Mouse (Mus musculus): ENCODE data around the gene T. TPM values are rescaled to one million over a fixed set of nuclear protein-coding genes. Genes with fewer than 3 reads are reported as not detected.

T gene
- polyA plus RNA-seq, 1 experiment = not detected

DNA sequence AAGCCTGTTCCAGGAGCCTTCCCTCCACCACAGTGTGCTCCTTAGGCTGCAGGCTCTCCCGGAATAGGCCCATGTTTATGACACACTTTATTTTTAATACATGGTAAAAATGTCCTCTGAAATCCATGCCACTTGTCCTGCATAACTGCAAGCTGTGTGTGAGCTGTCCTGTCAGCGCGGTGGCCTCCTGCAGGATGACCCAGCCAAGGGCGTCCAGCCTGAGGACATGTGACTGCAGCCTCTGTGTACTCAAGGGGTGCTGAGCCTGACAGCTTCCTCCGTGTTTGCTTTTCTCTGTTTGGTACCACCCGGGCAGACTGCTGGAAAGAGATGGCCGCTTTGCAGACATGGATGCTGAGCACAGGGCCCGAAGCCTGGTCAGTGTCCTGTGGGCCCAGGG, 17.4 kb upstream of the T start:
- no peak overlapping the region for H3K27ac ChIP-seq (replicated peaks; ENCODE audit: low read depth, low read length)
- H3K4me3 ChIP-seq (ENCODE audit: insufficient read depth, low read depth, low read length) = no peak overlapping the region
- no peaks in the 10 kb centered on the region for H3K4me1 ChIP-seq (ENCODE audit: control insufficient read depth, insufficient read depth, insufficient read length, low read length)

DNA sequence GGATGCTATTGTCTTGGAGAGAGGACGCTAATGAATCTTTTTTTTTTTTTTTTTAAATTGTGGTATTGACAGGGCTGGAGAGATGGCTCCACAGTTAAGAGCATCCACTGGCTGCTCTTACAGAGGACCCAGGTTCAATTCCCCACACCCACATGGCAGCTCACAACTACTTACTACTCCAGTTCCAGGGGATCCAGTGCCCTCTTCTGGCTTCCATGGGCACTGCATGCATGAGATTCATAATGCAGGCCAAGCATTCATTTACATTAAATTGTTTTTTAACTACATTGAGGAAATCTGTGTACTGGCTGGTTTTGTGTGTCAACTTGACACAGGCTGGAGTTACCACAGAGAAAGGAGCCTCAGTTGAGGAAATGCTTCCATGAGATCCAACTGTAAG, 13.5 kb upstream of the T start:
- Histone ChIP-seq H3K27ac (replicated peaks; ENCODE audit: low read depth, low read length) (no peak overlapping the region), H3K4me3 (ENCODE audit: insufficient read depth, low read depth, low read length) (no peak overlapping the region), H3K4me1 (ENCODE audit: control insufficient read depth, insufficient read depth, insufficient read length, low read length) (no peaks in the 10 kb centered on the region)

DNA sequence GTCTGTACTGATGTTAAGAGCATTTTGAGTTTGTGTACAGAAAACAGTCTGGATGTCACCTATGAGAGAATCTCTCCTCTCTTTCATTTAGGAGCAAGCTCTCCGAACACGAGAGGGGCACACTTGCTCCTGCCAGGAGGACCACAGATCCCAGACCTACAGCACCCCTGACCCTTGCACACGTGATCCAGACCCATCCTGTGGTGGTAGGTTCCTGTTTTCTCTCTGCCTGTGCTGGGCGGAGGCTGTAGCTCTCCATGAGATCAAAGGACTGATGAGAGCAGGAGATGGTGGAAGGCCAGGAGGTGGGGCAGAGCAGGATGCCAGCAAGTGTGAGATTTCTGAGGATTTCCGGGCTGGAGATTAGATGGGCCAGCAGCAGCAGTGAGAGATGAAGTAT, 12.7 kb upstream of the T start:
- Histone ChIP-seq H3K4me3 (ENCODE audit: insufficient read depth, low read depth, low read length) (no peak overlapping the region), H3K4me1 (ENCODE audit: control insufficient read depth, insufficient read depth, insufficient read length, low read length) (no peaks in the 10 kb centered on the region), H3K27ac (replicated peaks; ENCODE audit: low read depth, low read length) (no peak overlapping the region)

- Histone ChIP-seq H3K4me3 (ENCODE audit: insufficient read depth, low read depth, low read length) (no peak overlapping the region), H3K4me1 (ENCODE audit: control insufficient read depth, insufficient read depth, insufficient read length, low read length) (no peaks in the 10 kb centered on the region), H3K27ac (replicated peaks; ENCODE audit: low read depth, low read length) (no peak overlapping the region)
Observed at GRCm38 (mm10) chr17:8423283-8423682, 10.9 kb upstream of the T start.

DNA sequence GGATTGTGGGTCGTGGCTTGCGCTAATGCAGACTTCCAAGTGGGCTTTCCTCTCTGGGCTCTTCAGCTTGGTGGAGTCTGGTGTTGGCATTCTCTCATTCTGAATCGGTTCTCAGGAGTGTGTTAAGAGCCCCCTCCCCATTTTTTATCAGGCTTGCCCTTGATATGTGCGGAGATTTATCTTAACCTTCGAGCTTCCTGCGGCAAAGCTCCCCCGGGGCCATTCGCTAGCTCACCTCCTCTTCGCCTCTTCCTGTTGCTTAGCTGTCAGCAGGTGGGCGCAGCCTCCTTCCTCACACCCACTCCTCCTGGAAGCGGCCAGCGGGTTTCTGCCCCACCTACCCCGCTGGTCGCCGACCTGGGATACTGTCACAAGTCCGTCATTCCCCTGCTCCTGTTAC, 4.8 kb upstream of the T start:
- H3K4me3 ChIP-seq (ENCODE audit: insufficient read depth, low read depth, low read length) = no peak overlapping the region
- H3K4me1 ChIP-seq (ENCODE audit: control insufficient read depth, insufficient read depth, insufficient read length, low read length) = no peaks in the 10 kb centered on the region

DNA sequence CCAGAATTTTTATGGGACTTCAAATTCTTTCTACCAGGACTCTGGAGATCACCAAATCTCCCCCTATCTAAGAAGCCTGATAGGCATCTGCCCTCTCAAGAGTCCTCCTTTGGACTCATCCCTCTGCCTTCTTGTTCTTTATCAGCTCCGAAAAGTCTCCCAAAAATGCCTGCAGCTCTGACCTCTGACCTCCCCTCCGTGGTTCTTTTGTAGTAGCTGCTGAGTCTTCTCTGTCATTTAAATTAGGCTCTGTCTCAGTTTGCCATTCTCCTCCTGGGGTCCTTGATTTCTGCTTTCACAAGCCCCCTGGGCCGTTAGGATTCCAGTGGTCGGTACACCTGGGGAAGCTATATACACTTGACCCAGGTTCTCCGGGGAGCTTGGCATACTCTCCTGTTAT, 4.3 kb upstream of the T start:
- no peak overlapping the region for H3K4me3 ChIP-seq (ENCODE audit: insufficient read depth, low read depth, low read length)
- H3K4me1 ChIP-seq (ENCODE audit: control insufficient read depth, insufficient read depth, insufficient read length, low read length) = no peaks in the 10 kb centered on the region
- no peak overlapping the region for H3K27ac ChIP-seq (replicated peaks; ENCODE audit: low read depth, low read length)

More for the DNA sequence above, 4.8 kb upstream of the T start:
- H3K27ac ChIP-seq (replicated peaks; ENCODE audit: low read depth, low read length) = no peak overlapping the region

- no peaks in the 10 kb centered on the region for H3K4me1 ChIP-seq (ENCODE audit: control insufficient read depth, insufficient read depth, insufficient read length, low read length)
- H3K27ac ChIP-seq (replicated peaks; ENCODE audit: low read depth, low read length) = no peak overlapping the region
- no peak overlapping the region for H3K4me3 ChIP-seq (ENCODE audit: insufficient read depth, low read depth, low read length)
Observed at GRCm38 (mm10) chr17:8432179-8432800, 1.9 kb upstream of the T start.

GRCm38 (mm10) chr17:8433121-8433977, 874 bp upstream of the T start:
- no peak overlapping the region for H3K4me3 ChIP-seq (ENCODE audit: insufficient read depth, low read depth, low read length)
- no peaks in the 10 kb centered on the region for H3K4me1 ChIP-seq (ENCODE audit: control insufficient read depth, insufficient read depth, insufficient read length, low read length)
- no peak overlapping the region for H3K27ac ChIP-seq (replicated peaks; ENCODE audit: low read depth, low read length)

GRCm38 (mm10) chr17:8436184-8436583, 2.0 kb downstream of the T start:
- no peak overlapping the region for H3K4me3 ChIP-seq (ENCODE audit: insufficient read depth, low read depth, low read length)
- no peak overlapping the region for H3K27ac ChIP-seq (replicated peaks; ENCODE audit: low read depth, low read length)
- no peaks in the 10 kb centered on the region for H3K4me1 ChIP-seq (ENCODE audit: control insufficient read depth, insufficient read depth, insufficient read length, low read length)

DNA sequence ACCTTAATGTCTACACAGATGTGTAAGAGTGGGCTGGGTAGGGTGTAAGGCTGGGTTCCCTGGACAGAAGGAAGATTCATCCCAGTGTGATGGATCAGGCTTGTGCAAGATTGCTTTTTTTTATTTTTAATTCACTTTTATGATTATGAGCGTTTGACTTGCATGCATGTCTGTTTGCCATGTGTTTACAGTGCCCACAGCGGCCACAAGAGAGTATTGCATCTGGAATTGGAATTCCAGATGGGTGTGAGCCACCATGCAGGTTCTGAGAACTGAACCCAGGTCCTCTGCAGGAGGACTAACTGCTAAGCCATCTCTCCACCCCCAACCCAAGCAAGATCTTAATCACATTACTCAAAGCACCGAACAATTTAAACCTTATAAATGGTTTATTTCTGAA, 9.8 kb downstream of the T start:
- no peak overlapping the region for H3K27ac ChIP-seq (replicated peaks; ENCODE audit: low read depth, low read length)
- no peaks in the 10 kb centered on the region for H3K4me1 ChIP-seq (ENCODE audit: control insufficient read depth, insufficient read depth, insufficient read length, low read length)
- no peak overlapping the region for H3K4me3 ChIP-seq (ENCODE audit: insufficient read depth, low read depth, low read length)

DNA sequence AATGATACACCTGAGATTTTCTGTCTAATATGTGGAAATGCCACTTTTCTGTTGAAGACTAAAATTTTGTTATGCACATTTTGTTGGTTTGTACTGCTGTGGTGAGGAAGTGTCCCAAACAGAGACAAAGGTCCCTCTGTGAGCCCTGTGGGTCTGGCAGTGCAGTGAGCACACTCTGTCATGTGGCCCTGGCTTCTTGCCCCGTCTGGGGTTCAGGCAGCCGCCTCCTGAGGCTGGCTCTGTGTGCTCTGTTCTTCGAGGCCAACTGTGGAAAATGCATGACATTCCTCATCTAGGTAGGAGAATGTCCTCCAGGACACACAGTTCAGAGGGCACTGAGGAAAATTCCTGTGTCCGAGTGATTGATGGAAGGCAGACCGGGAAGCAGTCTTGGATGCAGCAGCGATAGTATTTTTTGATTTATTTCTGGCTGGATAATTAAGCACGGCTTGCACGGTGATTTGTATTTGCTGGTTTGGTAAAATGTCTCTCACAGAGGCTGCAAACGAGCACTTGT, 13.5 kb downstream of the T start:
- Histone ChIP-seq H3K27ac (replicated peaks; ENCODE audit: low read depth, low read length) (no peak overlapping the region), H3K4me1 (ENCODE audit: control insufficient read depth, insufficient read depth, insufficient read length, low read length) (no peaks in the 10 kb centered on the region), H3K4me3 (ENCODE audit: insufficient read depth, low read depth, low read length) (no peak overlapping the region)

GRCm38 (mm10) chr17:8448324-8448723, 14.1 kb downstream of the T start:
- Histone ChIP-seq H3K4me3 (ENCODE audit: insufficient read depth, low read depth, low read length) (no peak overlapping the region), H3K27ac (replicated peaks; ENCODE audit: low read depth, low read length) (no peak overlapping the region), H3K4me1 (ENCODE audit: control insufficient read depth, insufficient read depth, insufficient read length, low read length) (no peaks in the 10 kb centered on the region)

GRCm38 (mm10) chr17:8455196-8455595, 21.0 kb downstream of the T start:
- Histone ChIP-seq H3K27ac (replicated peaks; ENCODE audit: low read depth, low read length) (no peak overlapping the region), H3K4me1 (ENCODE audit: control insufficient read depth, insufficient read depth, insufficient read length, low read length) (no peaks in the 10 kb centered on the region), H3K4me3 (ENCODE audit: insufficient read depth, low read depth, low read length) (no peak overlapping the region)

DNA sequence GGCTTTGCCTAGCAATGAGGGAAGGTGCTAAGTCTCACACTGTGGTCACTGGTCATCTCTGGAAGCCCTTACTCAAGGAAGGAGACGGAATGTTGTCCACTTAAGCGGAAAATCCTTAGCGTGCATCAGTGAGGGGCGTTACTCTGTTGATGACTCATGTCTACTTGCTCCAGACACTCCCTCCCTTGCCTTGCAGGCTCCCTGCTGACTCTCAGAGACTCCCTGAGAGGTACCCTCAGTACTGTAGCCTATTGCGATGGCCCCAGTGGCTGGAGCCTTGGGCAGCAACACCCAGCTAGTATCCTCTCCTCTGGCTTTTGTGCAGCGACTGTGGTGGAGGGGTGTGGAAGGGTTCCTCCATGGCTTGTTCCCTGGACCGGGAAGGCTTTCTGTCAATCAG, 21.4 kb downstream of the T start:
- Histone ChIP-seq H3K4me3 (ENCODE audit: insufficient read depth, low read depth, low read length) (no peak overlapping the region), H3K4me1 (ENCODE audit: control insufficient read depth, insufficient read depth, insufficient read length, low read length) (no peaks in the 10 kb centered on the region), H3K27ac (replicated peaks; ENCODE audit: low read depth, low read length) (no peak overlapping the region)

DNA sequence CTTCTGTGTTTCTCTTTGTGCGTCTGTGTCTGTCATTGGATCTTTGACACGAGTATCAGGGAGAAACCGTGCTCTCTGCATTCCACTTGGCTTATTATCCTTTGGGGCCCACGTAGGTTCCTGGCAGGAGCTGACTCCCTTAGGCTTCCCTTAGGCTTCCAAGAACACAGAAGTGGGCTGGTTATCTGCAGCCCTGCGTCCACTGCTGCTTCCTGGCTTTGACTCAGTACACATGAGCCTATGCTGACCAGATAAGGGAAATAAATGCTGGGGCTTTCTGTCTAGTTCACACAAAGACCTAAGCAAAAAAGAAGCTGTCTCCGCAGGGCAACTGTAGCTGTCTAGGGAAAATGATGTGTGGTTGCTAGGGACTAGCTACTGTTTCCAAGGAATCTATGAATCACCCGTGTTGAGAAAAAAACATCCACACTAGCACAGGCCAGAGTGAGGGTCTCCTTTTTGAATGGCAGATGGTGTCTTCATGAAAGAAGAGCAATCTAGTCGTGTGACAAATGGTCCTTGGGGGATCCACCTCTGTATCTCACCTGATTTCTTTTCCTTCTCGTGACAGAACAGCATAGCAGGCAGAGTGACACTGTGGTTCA, 22.7 kb downstream of the T start:
- Histone ChIP-seq H3K27ac (replicated peaks; ENCODE audit: low read depth, low read length) (no peak overlapping the region), H3K4me1 (ENCODE audit: control insufficient read depth, insufficient read depth, insufficient read length, low read length) (no peaks in the 10 kb centered on the region), H3K4me3 (ENCODE audit: insufficient read depth, low read depth, low read length) (no peak overlapping the region)

Data from brown adipose tissue, adult 24 weeks (tissue).